Mouse (Mus musculus): ENCODE results near the gene Arrdc1. TPM values are rescaled to one million over a fixed set of nuclear protein-coding genes. Genes with fewer than 3 reads are reported as not detected.

Arrdc1 gene
- polyA plus RNA-seq, 1 experiment from 2014 or later, result 16.7 TPM

- Histone ChIP-seq H3K36me3 (replicated peaks; ENCODE audit: insufficient read depth, low read length) (peaks cover 3% of the 10 kb centered on the region; the same call in 1 of the 2 replicates), H3K9me3 (ENCODE audit: low read length) (no peaks in the 10 kb centered on the region), H3K9ac (replicated peaks) (no peak overlapping the region), H3K27ac (ENCODE audit: low read depth) (no peak overlapping the region), H3K27me3 (ENCODE audit: insufficient read depth, low read length) (no peaks in the 10 kb centered on the region), H3K4me3 (ENCODE audit: low read depth, low read length) (no peak overlapping the region), H3K4me1 (ENCODE audit: insufficient read depth) (peaks cover 8% of the 10 kb centered on the region), H3K4me2 (ENCODE audit: low read depth, low read length) (0 out of 2 replicates have a peak overlapping the region, but pooled peaks have one; percentile 6)
- DNase-seq, result no peak
- 42% methylated on average over 7 of the region's 7 CpGs for WGBS (ENCODE audit: insufficient replicate concordance)
- TF ChIP-seq EP300 (IDR thresholded peaks at IDR 0.05; ENCODE audit: low read depth) (no peak), CTCF (IDR thresholded peaks at IDR 0.05; ENCODE audit: low read depth) (no peak)
- no peak for ATAC-seq
These were observed 8.1 kb downstream of the Arrdc1 start for GRCm38 (mm10) chr2:24926965-24927358.

- WGBS (ENCODE audit: insufficient replicate concordance), result 65% methylated on average over 9 of the region's 9 CpGs
- no peaks in the 10 kb centered on the region for H3K9me3 ChIP-seq (ENCODE audit: low read length)
- H3K4me1 ChIP-seq (ENCODE audit: insufficient read depth), result peaks cover 8% of the 10 kb centered on the region
- ATAC-seq (no peak), DNase-seq (no peak)
- H3K27me3 ChIP-seq (ENCODE audit: insufficient read depth, low read length), result no peaks in the 10 kb centered on the region
- H3K4me3 ChIP-seq (ENCODE audit: low read depth, low read length), result no peak overlapping the region
- TF ChIP-seq CTCF (IDR thresholded peaks at IDR 0.05; ENCODE audit: low read depth) (no peak), EP300 (IDR thresholded peaks at IDR 0.05; ENCODE audit: low read depth) (no peak)
- H3K4me2 ChIP-seq (ENCODE audit: low read depth, low read length), result no peak overlapping the region
- no peak overlapping the region for H3K27ac ChIP-seq (ENCODE audit: low read depth)
- H3K9ac ChIP-seq (replicated peaks), result no peak overlapping the region
- H3K36me3 ChIP-seq (replicated peaks; ENCODE audit: insufficient read depth, low read length), result peaks cover 3% of the 10 kb centered on the region; the same call in 1 of the 2 replicates
These were observed 8.6 kb downstream of the Arrdc1 start for GRCm38 (mm10) chr2:24926345-24926964.

GRCm38 (mm10) chr2:24925284-24925683 is 9.8 kb downstream of the Arrdc1 start:
- WGBS (ENCODE audit: insufficient replicate concordance), result 80% methylated on average over 8 of the region's 8 CpGs
- Histone ChIP-seq H3K9ac (replicated peaks) (no peak overlapping the region), H3K4me2 (ENCODE audit: low read depth, low read length) (no peak overlapping the region), H3K27me3 (ENCODE audit: insufficient read depth, low read length) (no peaks in the 10 kb centered on the region), H3K9me3 (ENCODE audit: low read length) (no peaks in the 10 kb centered on the region), H3K27ac (ENCODE audit: low read depth) (no peak overlapping the region), H3K4me3 (ENCODE audit: low read depth, low read length) (no peak overlapping the region), H3K4me1 (ENCODE audit: insufficient read depth) (peaks cover 8% of the 10 kb centered on the region), H3K36me3 (replicated peaks; ENCODE audit: insufficient read depth, low read length) (peaks cover 3% of the 10 kb centered on the region; the same call in 1 of the 2 replicates)
- no peak for TF ChIP-seq EP300 (IDR thresholded peaks at IDR 0.05; ENCODE audit: low read depth)
- TF ChIP-seq CTCF (IDR thresholded peaks at IDR 0.05; ENCODE audit: low read depth), result no peak
- DNase-seq (no peak), ATAC-seq (no peak)

GRCm38 (mm10) chr2:24923561-24923960 is 11.5 kb downstream of the Arrdc1 start:
- Histone ChIP-seq H3K4me3 (ENCODE audit: low read depth, low read length) (no peak overlapping the region), H3K9me3 (ENCODE audit: low read length) (no peaks in the 10 kb centered on the region), H3K4me1 (ENCODE audit: insufficient read depth) (peaks cover 11% of the 10 kb centered on the region), H3K36me3 (replicated peaks; ENCODE audit: insufficient read depth, low read length) (peaks cover 3% of the 10 kb centered on the region; the same call in 1 of the 2 replicates), H3K4me2 (ENCODE audit: low read depth, low read length) (no peak overlapping the region), H3K27ac (ENCODE audit: low read depth) (no peak overlapping the region), H3K9ac (replicated peaks) (no peak overlapping the region), H3K27me3 (ENCODE audit: insufficient read depth, low read length) (no peaks in the 10 kb centered on the region)
- TF ChIP-seq CTCF (IDR thresholded peaks at IDR 0.05; ENCODE audit: low read depth) (peak; percentile 67), EP300 (IDR thresholded peaks at IDR 0.05; ENCODE audit: low read depth) (no peak)
- ATAC-seq, result no peak
- no peak for DNase-seq
- 54% methylated on average over 2 of the region's 2 CpGs for WGBS (ENCODE audit: insufficient replicate concordance)

- peak; percentile 57 for ATAC-seq
- WGBS (ENCODE audit: insufficient replicate concordance), result 7% methylated on average over 8 of the region's 8 CpGs
- peak overlapping the region; percentile 90 for H3K4me3 ChIP-seq (ENCODE audit: low read depth, low read length)
- DNase-seq, result no peak
- H3K27ac ChIP-seq (ENCODE audit: low read depth), result peak overlapping the region; percentile 89
- H3K9me3 ChIP-seq (ENCODE audit: low read length), result no peaks in the 10 kb centered on the region
- peak overlapping the region; percentile 89 for H3K9ac ChIP-seq (replicated peaks)
- H3K27me3 ChIP-seq (ENCODE audit: insufficient read depth, low read length), result no peaks in the 10 kb centered on the region
- peak overlapping the region; percentile 95 for H3K4me2 ChIP-seq (ENCODE audit: low read depth, low read length)
- H3K36me3 ChIP-seq (replicated peaks; ENCODE audit: insufficient read depth, low read length), result no peaks in the 10 kb centered on the region
- peaks cover 17% of the 10 kb centered on the region for H3K4me1 ChIP-seq (ENCODE audit: insufficient read depth)
- TF ChIP-seq CTCF (IDR thresholded peaks at IDR 0.05; ENCODE audit: low read depth) (0 out of 2 replicates have a peak, but pooled peaks have one; percentile 0), EP300 (IDR thresholded peaks at IDR 0.05; ENCODE audit: low read depth) (no peak)
These were observed 15.2 kb downstream of the Arrdc1 start for GRCm38 (mm10) chr2:24919839-24920175.

GRCm38 (mm10) chr2:24918930-24919838 is 15.9 kb downstream of the Arrdc1 start, which contains the start of gene Ehmt1:
TSS of gene Ehmt1 (minus strand) at chr2:24919614.
- Histone ChIP-seq H3K4me2 (ENCODE audit: low read depth, low read length) (peak within 1 kb of the TSS; percentile 95), H3K27ac (ENCODE audit: low read depth) (peak within 1 kb of the TSS; percentile 89), H3K27me3 (ENCODE audit: insufficient read depth, low read length) (no peaks in the 10 kb centered on the region), H3K36me3 (replicated peaks; ENCODE audit: insufficient read depth, low read length) (no peaks in the 10 kb centered on the region), H3K4me1 (ENCODE audit: insufficient read depth) (peaks cover 17% of the 10 kb centered on the region), H3K9me3 (ENCODE audit: low read length) (no peaks in the 10 kb centered on the region), H3K4me3 (ENCODE audit: low read depth, low read length) (peak within 1 kb of the TSS; percentile 90), H3K9ac (replicated peaks) (peak within 1 kb of the TSS; percentile 89)
- ATAC-seq (peak; percentile 99), DNase-seq (peak; percentile 95)
- TF ChIP-seq CTCF (IDR thresholded peaks at IDR 0.05; ENCODE audit: low read depth) (peak; percentile 29; the same call in 1 of the 2 replicates), EP300 (IDR thresholded peaks at IDR 0.05; ENCODE audit: low read depth) (no peak)
- WGBS (ENCODE audit: insufficient replicate concordance), result under 1% methylated on average over 72 of the region's 112 CpGs

Measured in liver, postnatal 0 days (tissue).